Mouse (Mus musculus) megakaryocyte-erythroid progenitor cell, adult 5-6 weeks (primary cell): ENCODE measurements around the gene Ogfr. TPM values are rescaled to one million over a fixed set of nuclear protein-coding genes. Genes with fewer than 3 reads are reported as not detected.
A peak's percentile ranks its signal among the peaks of the same experiment; 100 is the strongest.

Experiments used
- ATAC-seq: replicated peaks from 2 replicates; pipeline ENCODE4 v1.8.0; 2016; ENCODE audit warnings: mild to moderate bottlenecking, inconsistent platforms; ENCODE audit not compliant: severe bottlenecking, poor library complexity, low FRiP score, low TSS enrichment
- total RNA-seq, 2 experiments: library from RNA; stranded (forward) in 1 of 2; stranded (reverse) in 1 of 2; fragments of 200-1000, 215-1000 nt in 1 of 2; fragments of >200 nt in 1 of 2; fragmentation: Nextera tagmentation in 1 of 2; gene quantifications; 2 replicates each; pipeline ENCODE4 v1.2.3; 2014 to 2017

Ogfr gene
- total RNA-seq (2014; fragmentation: Nextera tagmentation) (24.8 and 37.6 TPM in 2 replicates), total RNA-seq (2017) (32.0 and 42.5 TPM in 2 replicates)

- ATAC-seq: peak; percentile 82
Observed at GRCm38 (mm10) chr2:180589123-180589831, at the start of gene Ogfr. Ogfr (plus strand) TSS chr2:180589245.

GRCm38 (mm10) chr2:180543675-180544074 lies 45.4 kb upstream of the Ogfr start:
- ATAC-seq: no peak

- no peak for ATAC-seq
Observed at GRCm38 (mm10) chr2:180545046-180545445, 44.0 kb upstream of the Ogfr start.

- no peak for ATAC-seq
Observed at GRCm38 (mm10) chr2:180547384-180548106, 41.5 kb upstream of the Ogfr start.

GRCm38 (mm10) chr2:180552340-180552739 lies 36.7 kb upstream of the Ogfr start:
- ATAC-seq: no peak

GRCm38 (mm10) chr2:180555219-180555618 lies 33.8 kb upstream of the Ogfr start:
- no peak for ATAC-seq

- no peak for ATAC-seq
Observed at GRCm38 (mm10) chr2:180556470-180556869, 32.6 kb upstream of the Ogfr start.

- 0 out of 2 replicates have a peak, but pooled peaks have one; percentile 58 for ATAC-seq
Observed at GRCm38 (mm10) chr2:180560245-180560644, 28.8 kb upstream of the Ogfr start.

- no peak for ATAC-seq
Observed at GRCm38 (mm10) chr2:180562146-180562545, 26.9 kb upstream of the Ogfr start.

- no peak for ATAC-seq
Observed at GRCm38 (mm10) chr2:180563296-180563695, 25.7 kb upstream of the Ogfr start.

- ATAC-seq: no peak
Observed at GRCm38 (mm10) chr2:180563841-180564240, 25.2 kb upstream of the Ogfr start.

GRCm38 (mm10) chr2:180566240-180566913 lies 22.7 kb upstream of the Ogfr start:
- ATAC-seq: peak; percentile 84

- ATAC-seq: no peak
Observed at GRCm38 (mm10) chr2:180569028-180569643, 19.9 kb upstream of the Ogfr start.

GRCm38 (mm10) chr2:180576482-180576881 lies 12.6 kb upstream of the Ogfr start:
- ATAC-seq: no peak

GRCm38 (mm10) chr2:180578686-180579085 lies 10.4 kb upstream of the Ogfr start:
- ATAC-seq: peak; percentile 43; the same call in 1 of the 2 replicates

GRCm38 (mm10) chr2:180581002-180581401 lies 8.0 kb upstream of the Ogfr start, which contains the start of gene Mrgbp:
Mrgbp (plus strand) TSS chr2:180581304.
- ATAC-seq: peak; percentile 59

GRCm38 (mm10) chr2:180582481-180583153 lies 6.4 kb upstream of the Ogfr start:
- peak; percentile 67 for ATAC-seq

- ATAC-seq: peak; percentile 14; the same call in 1 of the 2 replicates
Observed at GRCm38 (mm10) chr2:180583154-180583507, 5.9 kb upstream of the Ogfr start.

GRCm38 (mm10) chr2:180588736-180589122 lies 316 bp upstream of the Ogfr start:
- ATAC-seq: peak; percentile 34
